Mouse (Mus musculus): ENCODE data around the gene Tmem114. TPM values are rescaled to one million over a fixed set of nuclear protein-coding genes. Genes with fewer than 3 reads are reported as not detected.

Gene Tmem114
- polyA plus RNA-seq (2014; fragmentation: Nextera tagmentation; extraction: Ambion mirVana), result not detected in 2 replicates

DNA sequence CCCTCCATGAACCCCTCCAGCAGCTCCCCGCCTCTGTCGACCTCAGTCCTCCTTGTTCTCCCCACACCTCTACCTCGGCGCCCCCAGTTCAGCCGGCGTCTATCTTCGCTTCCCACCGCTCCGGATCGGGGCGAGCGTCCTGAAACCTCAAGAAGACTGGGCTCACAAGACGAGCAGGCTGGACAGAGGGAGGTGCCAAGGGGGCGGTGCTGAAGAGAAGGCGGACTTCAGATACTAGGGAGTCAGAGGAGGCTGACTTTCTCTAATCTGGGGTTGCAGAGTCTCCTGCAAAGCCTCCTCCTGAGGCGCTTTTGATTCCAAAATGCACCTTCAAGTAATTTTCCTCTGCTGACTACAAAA lies at the start of gene Tmem114:
TSS of gene Tmem114 (minus strand) at position 166 of the 360 bp plus-strand sequence.
- WGBS, result under 1% methylated on average over 16 of the region's 16 CpGs
- peak within 1 kb of the TSS; percentile 57 for H3K4me2 ChIP-seq (ENCODE audit: low read depth, low read length)
- H3K36me3 ChIP-seq (ENCODE audit: control insufficient read depth, insufficient read depth, low read length), result no peaks in the 10 kb centered on the region
- no peaks in the 10 kb centered on the region for H3K9me3 ChIP-seq (ENCODE audit: control insufficient read depth, low read length)
- no peaks in the 10 kb centered on the region for H3K4me1 ChIP-seq (ENCODE audit: control insufficient read depth, insufficient read depth, low read length)
- ATAC-seq (ENCODE audit: low read depth) (no peak), DNase-seq (ENCODE audit: low spot score) (peak; percentile 13)
- H3K27me3 ChIP-seq (replicated peaks; ENCODE audit: control insufficient read depth, insufficient read depth, low read length), result peaks cover 47% of the 10 kb centered on the region
- H3K27ac ChIP-seq (replicated peaks; ENCODE audit: low read depth, low read length), result no peak within 1 kb of the TSS
- 0 out of 2 replicates have a peak within 1 kb of the TSS, but pooled peaks have one; percentile 14 for H3K9ac ChIP-seq (ENCODE audit: low read depth, low read length)
- peak within 1 kb of the TSS; percentile 37 for H3K4me3 ChIP-seq (ENCODE audit: low read depth, low read length)

DNA sequence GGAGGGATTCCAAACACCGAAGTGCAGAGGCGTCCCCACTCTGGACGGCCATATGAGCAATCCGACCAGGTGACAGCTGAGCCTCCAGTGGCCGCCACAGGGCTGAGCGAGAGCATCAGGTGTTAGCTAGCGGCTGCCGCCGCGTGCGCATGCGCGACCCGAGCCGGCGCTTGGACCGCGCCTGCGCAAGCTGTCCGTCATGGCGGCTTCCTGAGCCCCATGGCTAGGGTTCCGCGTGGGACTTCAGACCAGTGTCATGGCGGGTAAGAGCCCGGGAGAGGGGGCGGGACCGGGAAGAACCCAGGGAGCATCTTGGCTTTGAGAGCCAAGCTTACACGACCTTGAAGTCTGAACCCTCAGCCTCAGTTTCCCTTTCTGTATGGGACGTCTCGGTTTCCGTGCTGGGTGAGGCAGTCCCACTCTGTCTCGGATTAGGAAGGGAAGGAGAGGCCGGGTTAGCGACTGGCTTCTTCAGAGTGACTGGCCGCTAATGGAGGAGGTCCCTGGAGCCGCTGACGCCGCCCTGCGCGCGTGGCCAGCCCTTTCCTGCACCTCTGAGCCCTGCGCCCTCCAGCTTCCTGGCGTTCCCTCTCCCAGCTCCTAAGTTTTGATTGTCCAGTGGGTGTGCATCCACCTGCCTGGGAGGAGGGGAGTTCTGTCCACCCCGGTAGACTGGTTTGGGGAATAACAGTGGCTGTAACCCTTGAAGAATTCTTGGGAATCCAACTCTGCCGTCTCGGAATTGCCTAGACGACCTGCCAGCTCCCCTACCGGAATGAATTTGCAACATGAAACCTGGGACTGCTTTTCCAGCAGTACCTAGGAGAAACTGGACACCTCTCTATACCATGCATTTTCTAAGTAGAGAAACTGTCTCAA lies 45.9 kb upstream of the Tmem114 start, which contains the start of gene Mettl22:
TSS of gene Mettl22 (plus strand) at position 186 of the 879 bp plus-strand sequence.
- Histone ChIP-seq H3K9ac (ENCODE audit: low read depth, low read length) (peak within 1 kb of the TSS; percentile 80), H3K27ac (replicated peaks; ENCODE audit: low read depth, low read length) (peak within 1 kb of the TSS; percentile 87), H3K36me3 (ENCODE audit: control insufficient read depth, insufficient read depth, low read length) (0 out of 2 replicates have a peak, but pooled peaks cover 6% of the 10 kb centered on the region), H3K4me3 (ENCODE audit: low read depth, low read length) (peak within 1 kb of the TSS; percentile 71), H3K27me3 (replicated peaks; ENCODE audit: control insufficient read depth, insufficient read depth, low read length) (no peaks in the 10 kb centered on the region), H3K4me1 (ENCODE audit: control insufficient read depth, insufficient read depth, low read length) (peaks cover 6% of the 10 kb centered on the region; the same call in 1 of the 2 replicates), H3K9me3 (ENCODE audit: control insufficient read depth, low read length) (no peaks in the 10 kb centered on the region), H3K4me2 (ENCODE audit: low read depth, low read length) (peak within 1 kb of the TSS; percentile 56)
- under 1% methylated on average over 38 of the region's 48 CpGs for WGBS
- DNase-seq (ENCODE audit: low spot score) (peak; percentile 96), ATAC-seq (ENCODE audit: low read depth) (peak; percentile 99)

- no peak for DNase-seq (ENCODE audit: low spot score)
- Histone ChIP-seq H3K4me3 (ENCODE audit: low read depth, low read length) (peak overlapping the region; percentile 71), H3K4me1 (ENCODE audit: control insufficient read depth, insufficient read depth, low read length) (peaks cover 6% of the 10 kb centered on the region; the same call in 1 of the 2 replicates), H3K36me3 (ENCODE audit: control insufficient read depth, insufficient read depth, low read length) (0 out of 2 replicates have a peak, but pooled peaks cover 3% of the 10 kb centered on the region), H3K9me3 (ENCODE audit: control insufficient read depth, low read length) (no peaks in the 10 kb centered on the region), H3K27ac (replicated peaks; ENCODE audit: low read depth, low read length) (no peak overlapping the region), H3K4me2 (ENCODE audit: low read depth, low read length) (peak overlapping the region; percentile 56), H3K9ac (ENCODE audit: low read depth, low read length) (peak overlapping the region; percentile 80; the same call in 1 of the 2 replicates), H3K27me3 (replicated peaks; ENCODE audit: control insufficient read depth, insufficient read depth, low read length) (no peaks in the 10 kb centered on the region)
- ATAC-seq (ENCODE audit: low read depth), result peak; percentile 51; the same call in 1 of the 2 replicates
- 75% methylated on average over 2 of the region's 2 CpGs for WGBS
These were observed 45.2 kb upstream of the Tmem114 start for GRCm38 (mm10) chr16:8470132-8470531.

DNA sequence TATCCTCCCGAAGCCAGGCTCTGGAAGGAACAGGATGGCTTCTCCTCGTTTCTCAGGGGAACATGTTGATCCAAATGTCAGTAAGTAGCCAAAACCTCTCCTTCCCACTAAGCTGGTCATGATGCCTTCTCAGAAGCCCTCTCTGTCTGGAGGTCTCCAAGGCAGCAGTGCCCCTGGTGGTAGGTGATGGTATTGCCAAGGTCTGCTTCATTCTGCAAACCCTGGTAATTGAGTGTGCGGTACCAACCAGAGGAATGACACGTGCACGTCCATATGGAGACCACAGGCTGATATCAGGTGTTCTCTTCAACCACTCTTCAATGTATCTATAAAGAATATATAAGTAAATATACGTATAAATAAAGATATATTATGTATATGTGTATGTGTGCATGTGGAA lies 34.2 kb upstream of the Tmem114 start:
- ATAC-seq (ENCODE audit: low read depth), result no peak

GRCm38 (mm10) chr16:8458391-8458790 lies 33.5 kb upstream of the Tmem114 start:
- H3K4me3 ChIP-seq (ENCODE audit: low read depth, low read length), result no peak overlapping the region
- no peak for ATAC-seq (ENCODE audit: low read depth)
- no peaks in the 10 kb centered on the region for H3K36me3 ChIP-seq (ENCODE audit: control insufficient read depth, insufficient read depth, low read length)
- 90% methylated on average over 4 of the region's 4 CpGs for WGBS
- H3K4me1 ChIP-seq (ENCODE audit: control insufficient read depth, insufficient read depth, low read length), result no peaks in the 10 kb centered on the region
- H3K9me3 ChIP-seq (ENCODE audit: control insufficient read depth, low read length), result no peaks in the 10 kb centered on the region
- H3K27ac ChIP-seq (replicated peaks; ENCODE audit: low read depth, low read length), result no peak overlapping the region
- DNase-seq (ENCODE audit: low spot score), result no peak
- H3K27me3 ChIP-seq (replicated peaks; ENCODE audit: control insufficient read depth, insufficient read depth, low read length), result no peaks in the 10 kb centered on the region
- H3K4me2 ChIP-seq (ENCODE audit: low read depth, low read length), result no peak overlapping the region
- H3K9ac ChIP-seq (ENCODE audit: low read depth, low read length), result no peak overlapping the region

More for the DNA sequence above, 34.2 kb upstream of the Tmem114 start:
- peak; percentile 41 for DNase-seq (ENCODE audit: low spot score)
- no peaks in the 10 kb centered on the region for H3K4me1 ChIP-seq (ENCODE audit: control insufficient read depth, insufficient read depth, low read length)
- 33% methylated on average over 6 of the region's 6 CpGs for WGBS
- no peak overlapping the region for H3K9ac ChIP-seq (ENCODE audit: low read depth, low read length)
- no peak overlapping the region for H3K4me3 ChIP-seq (ENCODE audit: low read depth, low read length)
- no peak overlapping the region for H3K4me2 ChIP-seq (ENCODE audit: low read depth, low read length)
- no peaks in the 10 kb centered on the region for H3K27me3 ChIP-seq (replicated peaks; ENCODE audit: control insufficient read depth, insufficient read depth, low read length)
- no peaks in the 10 kb centered on the region for H3K9me3 ChIP-seq (ENCODE audit: control insufficient read depth, low read length)
- no peak overlapping the region for H3K27ac ChIP-seq (replicated peaks; ENCODE audit: low read depth, low read length)
- H3K36me3 ChIP-seq (ENCODE audit: control insufficient read depth, insufficient read depth, low read length), result no peaks in the 10 kb centered on the region

GRCm38 (mm10) chr16:8455221-8455620 lies 30.3 kb upstream of the Tmem114 start:
- H3K4me1 ChIP-seq (ENCODE audit: control insufficient read depth, insufficient read depth, low read length), result no peaks in the 10 kb centered on the region
- no peak overlapping the region for H3K4me2 ChIP-seq (ENCODE audit: low read depth, low read length)
- DNase-seq (ENCODE audit: low spot score), result no peak
- H3K9ac ChIP-seq (ENCODE audit: low read depth, low read length), result no peak overlapping the region
- H3K9me3 ChIP-seq (ENCODE audit: control insufficient read depth, low read length), result no peaks in the 10 kb centered on the region
- no peaks in the 10 kb centered on the region for H3K36me3 ChIP-seq (ENCODE audit: control insufficient read depth, insufficient read depth, low read length)
- H3K4me3 ChIP-seq (ENCODE audit: low read depth, low read length), result no peak overlapping the region
- WGBS, result 72% methylated on average over 2 of the region's 2 CpGs
- no peaks in the 10 kb centered on the region for H3K27me3 ChIP-seq (replicated peaks; ENCODE audit: control insufficient read depth, insufficient read depth, low read length)
- H3K27ac ChIP-seq (replicated peaks; ENCODE audit: low read depth, low read length), result no peak overlapping the region
- no peak for ATAC-seq (ENCODE audit: low read depth)

DNA sequence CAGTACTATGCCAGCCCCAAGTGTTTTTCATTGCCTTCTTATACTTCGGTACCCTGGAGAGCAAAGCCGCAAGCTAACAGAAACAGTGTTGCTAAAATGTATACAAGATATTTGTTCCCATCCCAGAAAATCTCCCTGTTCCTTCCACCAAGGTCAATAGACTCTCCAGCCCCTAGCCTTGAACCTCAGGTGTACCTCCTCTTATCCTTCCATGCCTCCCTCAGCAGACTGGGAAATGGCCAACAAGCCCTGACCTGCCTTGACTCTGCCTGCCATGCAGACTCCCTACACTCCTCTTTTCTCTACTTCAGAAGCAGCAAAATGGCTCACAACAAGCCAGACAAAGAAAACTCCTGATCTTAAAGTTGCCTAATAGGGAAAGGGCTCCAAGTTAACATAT lies 28.4 kb upstream of the Tmem114 start:
- H3K4me1 ChIP-seq (ENCODE audit: control insufficient read depth, insufficient read depth, low read length), result no peaks in the 10 kb centered on the region
- no peak overlapping the region for H3K9ac ChIP-seq (ENCODE audit: low read depth, low read length)
- 100% methylated on average over 2 of the region's 2 CpGs for WGBS
- H3K27me3 ChIP-seq (replicated peaks; ENCODE audit: control insufficient read depth, insufficient read depth, low read length), result no peaks in the 10 kb centered on the region
- H3K4me3 ChIP-seq (ENCODE audit: low read depth, low read length), result no peak overlapping the region
- DNase-seq (ENCODE audit: low spot score) (no peak), ATAC-seq (ENCODE audit: low read depth) (no peak)
- H3K27ac ChIP-seq (replicated peaks; ENCODE audit: low read depth, low read length), result no peak overlapping the region
- H3K9me3 ChIP-seq (ENCODE audit: control insufficient read depth, low read length), result no peaks in the 10 kb centered on the region
- H3K36me3 ChIP-seq (ENCODE audit: control insufficient read depth, insufficient read depth, low read length), result no peaks in the 10 kb centered on the region
- H3K4me2 ChIP-seq (ENCODE audit: low read depth, low read length), result no peak overlapping the region

DNA sequence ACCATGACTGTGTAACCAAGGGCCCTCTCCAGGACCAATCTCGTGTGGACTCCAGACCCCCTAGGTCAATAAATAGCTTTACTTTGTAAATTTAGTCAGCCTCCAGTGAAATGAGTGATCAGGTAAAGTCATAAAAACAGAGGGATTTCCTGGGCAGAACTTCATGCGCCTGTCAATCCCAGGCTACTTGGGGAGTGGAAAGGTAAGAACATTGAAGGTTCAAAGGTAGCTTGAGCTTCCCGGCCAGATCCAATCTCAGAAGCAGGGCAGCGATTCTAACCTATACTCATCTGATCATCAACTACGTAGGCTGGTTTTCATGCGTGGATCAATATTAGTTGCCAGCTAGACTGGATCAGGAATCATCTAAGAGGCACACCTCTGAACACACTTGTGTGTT lies 21.3 kb upstream of the Tmem114 start:
- 90% methylated on average over 6 of the region's 6 CpGs for WGBS

More for the DNA sequence above, 21.3 kb upstream of the Tmem114 start:
- H3K27ac ChIP-seq (replicated peaks; ENCODE audit: low read depth, low read length), result no peak overlapping the region
- H3K4me2 ChIP-seq (ENCODE audit: low read depth, low read length), result no peak overlapping the region
- no peaks in the 10 kb centered on the region for H3K4me1 ChIP-seq (ENCODE audit: control insufficient read depth, insufficient read depth, low read length)
- no peaks in the 10 kb centered on the region for H3K9me3 ChIP-seq (ENCODE audit: control insufficient read depth, low read length)
- H3K36me3 ChIP-seq (ENCODE audit: control insufficient read depth, insufficient read depth, low read length), result no peaks in the 10 kb centered on the region
- H3K4me3 ChIP-seq (ENCODE audit: low read depth, low read length), result no peak overlapping the region
- no peak for ATAC-seq (ENCODE audit: low read depth)
- H3K9ac ChIP-seq (ENCODE audit: low read depth, low read length), result no peak overlapping the region
- no peaks in the 10 kb centered on the region for H3K27me3 ChIP-seq (replicated peaks; ENCODE audit: control insufficient read depth, insufficient read depth, low read length)
- no peak for DNase-seq (ENCODE audit: low spot score)
